Mouse (Mus musculus) midbrain, embryonic 11.5 days (tissue): Measurements from ENCODE around the gene Tanc1. TPM values are rescaled to one million over a fixed set of nuclear protein-coding genes. Genes with fewer than 3 reads are reported as not detected.

Source experiments
- ATAC-seq: fragments of 200-750 bp; cut with Nextera tagmentation; 2 replicates; pipeline ENCODE4 v1.8.0; 2017; ENCODE audit warnings: moderate TSS enrichment, moderate library complexity; ENCODE audit not compliant: low FRiP score
- DNase-seq: peaks from one replicate; pipeline ENCODE4 v3.0.0; 2015; ENCODE audit warnings: low spot score; ENCODE audit errors: missing footprints
- H3K27ac ChIP-seq: fragments of 300-500 bp; sonication (generic); 2 replicates; pipeline ENCODE4 v1.5.1; 2014; ENCODE audit warnings: low read depth, low read length
- H3K27me3 ChIP-seq: fragments of 300-500 bp; sonication (generic); 2 replicates; pipeline ENCODE4 v1.6.1; 2014; ENCODE audit warnings: mild to moderate bottlenecking, low read length, moderate library complexity, mixed read lengths; ENCODE audit not compliant: control insufficient read depth, insufficient read depth
- H3K36me3 ChIP-seq: fragments of 300-500 bp; sonication (generic); 2 replicates; pipeline ENCODE4 v1.6.1; 2014; ENCODE audit warnings: mild to moderate bottlenecking, low read length, moderate library complexity, mixed read lengths; ENCODE audit not compliant: control insufficient read depth, insufficient read depth
- H3K4me1 ChIP-seq: fragments of 300-500 bp; sonication (generic); 2 replicates; pipeline ENCODE4 v1.6.1; 2014; ENCODE audit warnings: low read length; ENCODE audit not compliant: control insufficient read depth, insufficient read depth
- H3K4me2 ChIP-seq: fragments of 300-500 bp; sonication (generic); 2 replicates; pipeline ENCODE4 v1.6.1; 2014; ENCODE audit warnings: mild to moderate bottlenecking, moderate library complexity
- H3K4me3 ChIP-seq: fragments of 300-500 bp; sonication (generic); 2 replicates; pipeline ENCODE4 v1.5.1; 2014; ENCODE audit warnings: low read depth, low read length
- H3K9ac ChIP-seq: fragments of 300-500 bp; sonication (generic); 2 replicates; pipeline ENCODE4 v1.6.1; 2014; ENCODE audit warnings: low read length
- H3K9me3 ChIP-seq: fragments of 300-500 bp; sonication (generic); 2 replicates; pipeline ENCODE4 v1.6.1; 2016; ENCODE audit warnings: low read length; ENCODE audit not compliant: control insufficient read depth
- WGBS: fragments of 180-500 bp; shearing (Covaris S2); extraction: QIAGEN DNeasy Blood & Tissue Kit; methylation state at CpG from one replicate; pipeline ENCODE4 v1.1.7; 2014; 5-methylcytosine and 5-hydroxymethylcytosine counted together
- polyA plus RNA-seq: library from polyadenylated mRNA; unstranded; fragments of >200 nt; fragmentation: Nextera tagmentation; extraction: Ambion mirVana; gene quantifications from 2 replicates; pipeline ENCODE4 v1.2.1, GENCODE M21; 2014

Gene Tanc1
- polyA plus RNA-seq, 1 experiment from 2014 or later = 6.7 TPM

DNA sequence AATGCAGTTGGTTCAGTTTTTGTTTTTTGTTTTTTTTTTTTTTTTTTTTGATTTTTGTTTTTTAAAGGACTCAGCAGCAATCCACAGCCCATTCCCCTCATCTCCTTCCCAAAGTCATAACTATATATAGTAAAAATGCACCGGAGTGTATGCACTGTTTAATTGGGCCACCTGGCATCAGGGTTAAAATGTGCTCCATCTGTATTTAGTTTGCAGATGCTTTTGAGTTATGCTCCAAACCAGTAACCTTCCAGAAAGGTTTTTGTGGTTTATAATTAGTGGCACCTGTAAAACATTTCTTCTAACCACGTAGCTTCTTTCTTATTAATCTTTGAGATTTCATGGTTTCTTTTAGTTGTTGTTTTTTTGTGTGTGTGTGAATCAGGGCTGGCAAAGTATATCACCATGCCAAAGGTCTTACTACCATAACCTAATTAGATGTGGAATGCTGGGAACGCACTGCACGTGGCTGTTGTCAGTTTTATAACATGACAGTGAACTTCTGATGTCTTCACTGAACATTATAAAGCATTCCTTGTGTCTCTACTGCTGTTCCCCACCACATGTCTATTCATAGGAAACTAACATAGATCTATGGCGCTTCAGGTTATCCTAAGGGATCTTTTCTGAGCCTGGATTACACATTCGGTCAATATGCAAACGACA, 86.9 kb downstream of the Tanc1 start:
- Histone ChIP-seq H3K4me3 (no peak overlapping the region), H3K4me2 (peak overlapping the region; percentile 42; the same call in 1 of the 2 replicates), H3K27me3 (no peaks in the 10 kb centered on the region), H3K27ac (no peak overlapping the region), H3K36me3 (no peaks in the 10 kb centered on the region), H3K4me1 (peaks cover 12% of the 10 kb centered on the region), H3K9me3 (no peaks in the 10 kb centered on the region), H3K9ac (no peak overlapping the region)
- ATAC-seq (no peak), DNase-seq (no peak)
- WGBS = 30% methylated on average over 7 of the region's 7 CpGs

GRCm38 (mm10) chr2:59699893-59700292, 88.1 kb downstream of the Tanc1 start:
- H3K27ac ChIP-seq = no peak overlapping the region
- ATAC-seq (no peak), DNase-seq (no peak)
- no peaks in the 10 kb centered on the region for H3K27me3 ChIP-seq
- no peak overlapping the region for H3K4me3 ChIP-seq
- H3K9me3 ChIP-seq = no peaks in the 10 kb centered on the region
- H3K4me2 ChIP-seq = no peak overlapping the region
- H3K36me3 ChIP-seq = no peaks in the 10 kb centered on the region
- peaks cover 12% of the 10 kb centered on the region for H3K4me1 ChIP-seq
- WGBS = 78% methylated on average over 9 of the region's 9 CpGs
- H3K9ac ChIP-seq = no peak overlapping the region

DNA sequence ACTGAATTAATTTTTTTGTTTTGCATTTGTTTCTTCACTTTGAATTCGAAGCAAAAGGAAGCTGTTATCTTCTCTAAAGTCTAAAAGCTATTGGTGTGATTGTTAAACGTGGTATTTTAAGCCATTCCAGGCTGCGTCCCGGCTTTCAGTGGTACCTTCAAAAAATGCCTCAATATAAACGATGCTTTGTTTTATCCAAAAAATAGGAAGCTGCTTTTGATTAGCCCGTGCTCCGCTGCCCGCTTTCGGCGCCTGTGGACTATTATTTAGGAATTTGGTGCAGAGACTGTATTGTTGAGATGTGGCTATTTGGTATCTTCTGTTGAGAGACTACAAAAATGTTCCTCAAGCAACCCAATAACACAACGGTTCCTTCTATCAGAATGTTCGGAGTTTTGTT, 93.4 kb downstream of the Tanc1 start:
- 87% methylated on average over 12 of the region's 12 CpGs for WGBS
- no peaks in the 10 kb centered on the region for H3K4me1 ChIP-seq
- ATAC-seq = no peak
- H3K36me3 ChIP-seq = no peaks in the 10 kb centered on the region
- no peak overlapping the region for H3K9ac ChIP-seq
- H3K9me3 ChIP-seq = no peaks in the 10 kb centered on the region
- H3K4me2 ChIP-seq = no peak overlapping the region
- H3K27ac ChIP-seq = no peak overlapping the region
- DNase-seq = no peak
- H3K4me3 ChIP-seq = no peak overlapping the region
- no peaks in the 10 kb centered on the region for H3K27me3 ChIP-seq

- peak; percentile 31 for DNase-seq
- no peaks in the 10 kb centered on the region for H3K27me3 ChIP-seq
- H3K4me1 ChIP-seq = no peaks in the 10 kb centered on the region
- WGBS = 81% methylated on average over 12 of the region's 12 CpGs
- H3K4me2 ChIP-seq = no peak overlapping the region
- H3K4me3 ChIP-seq = no peak overlapping the region
- no peaks in the 10 kb centered on the region for H3K9me3 ChIP-seq
- H3K9ac ChIP-seq = no peak overlapping the region
- no peaks in the 10 kb centered on the region for H3K36me3 ChIP-seq
- no peak for ATAC-seq
- H3K27ac ChIP-seq = no peak overlapping the region
Measured at GRCm38 (mm10) chr2:59706806-59707205, 95.0 kb downstream of the Tanc1 start.

GRCm38 (mm10) chr2:59707922-59708706, 96.3 kb downstream of the Tanc1 start:
- Histone ChIP-seq H3K27me3 (no peaks in the 10 kb centered on the region), H3K4me1 (no peaks in the 10 kb centered on the region), H3K9me3 (no peaks in the 10 kb centered on the region), H3K9ac (no peak overlapping the region), H3K27ac (no peak overlapping the region), H3K36me3 (no peaks in the 10 kb centered on the region), H3K4me2 (no peak overlapping the region), H3K4me3 (no peak overlapping the region)
- WGBS = 80% methylated on average over 13 of the region's 13 CpGs
- DNase-seq (peak; percentile 73), ATAC-seq (no peak)

DNA sequence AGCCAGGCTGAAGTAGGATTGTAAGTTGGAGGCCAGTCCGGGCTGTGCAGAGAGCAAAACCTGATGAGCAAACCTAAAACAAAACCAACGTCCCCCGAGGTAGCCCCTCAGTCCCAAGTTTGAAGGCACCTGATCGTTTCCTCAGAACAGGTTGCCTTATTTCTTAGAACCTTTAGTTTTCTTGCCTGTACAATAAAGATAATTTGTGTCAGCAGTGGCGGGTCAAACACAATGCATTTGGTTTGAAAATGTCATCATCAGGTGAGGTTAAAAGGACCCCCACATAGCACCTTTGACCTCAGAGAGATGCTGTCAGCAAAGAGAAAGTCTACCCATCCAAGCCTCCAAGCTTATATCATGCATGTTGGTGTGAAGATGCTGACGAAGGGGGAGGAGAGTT, 98.9 kb downstream of the Tanc1 start:
- no peak for ATAC-seq
- DNase-seq = peak; percentile 61
- Histone ChIP-seq H3K36me3 (no peaks in the 10 kb centered on the region), H3K4me2 (no peak overlapping the region), H3K9me3 (no peaks in the 10 kb centered on the region), H3K4me3 (no peak overlapping the region), H3K4me1 (no peaks in the 10 kb centered on the region), H3K27me3 (no peaks in the 10 kb centered on the region), H3K9ac (no peak overlapping the region), H3K27ac (no peak overlapping the region)
- WGBS = 83% methylated on average over 6 of the region's 6 CpGs

DNA sequence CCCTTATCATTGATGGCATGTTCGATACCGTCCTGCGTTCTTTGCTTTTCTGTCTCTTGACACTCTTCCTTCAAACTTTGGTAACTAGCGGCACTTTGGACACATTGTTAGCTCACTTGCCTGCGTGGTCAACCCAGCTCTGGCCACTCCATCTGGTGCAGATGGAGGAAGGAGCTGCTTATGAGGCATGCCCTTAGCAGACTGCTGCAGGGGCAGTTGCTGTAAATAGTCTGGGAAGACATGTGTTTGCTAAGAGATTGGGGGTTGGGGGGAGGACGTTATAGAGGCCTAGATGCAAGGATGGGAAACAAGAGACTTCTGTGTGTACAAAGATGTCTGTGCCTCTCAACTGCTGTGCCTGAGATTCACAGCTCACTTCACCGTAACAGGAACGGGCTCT, 100.2 kb downstream of the Tanc1 start:
- ATAC-seq (no peak), DNase-seq (peak; percentile 49)
- Histone ChIP-seq H3K4me2 (no peak overlapping the region), H3K4me3 (no peak overlapping the region), H3K36me3 (no peaks in the 10 kb centered on the region), H3K9ac (no peak overlapping the region), H3K27ac (no peak overlapping the region), H3K4me1 (no peaks in the 10 kb centered on the region), H3K27me3 (no peaks in the 10 kb centered on the region), H3K9me3 (no peaks in the 10 kb centered on the region)
- 87% methylated on average over 8 of the region's 8 CpGs for WGBS

DNA sequence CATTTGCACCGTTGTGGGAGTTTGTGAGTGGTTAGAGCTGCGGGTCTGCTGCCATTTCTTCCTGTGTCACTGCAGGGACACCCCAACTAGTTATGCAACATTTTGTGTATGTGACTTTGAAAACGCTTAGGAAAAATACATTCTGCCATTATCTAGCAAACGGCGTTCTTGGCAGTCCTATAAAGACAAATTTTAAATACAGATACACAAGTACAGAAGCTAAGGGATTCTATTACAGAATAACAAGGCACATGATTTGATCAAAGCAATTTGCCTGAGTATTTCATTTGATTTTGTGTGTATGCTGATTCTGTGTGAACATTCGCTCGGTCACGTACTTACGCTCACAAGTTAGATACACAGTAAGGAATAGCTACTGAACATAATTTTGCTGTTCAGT, 100.6 kb downstream of the Tanc1 start:
- DNase-seq = peak; percentile 53
- WGBS = 91% methylated on average over 9 of the region's 9 CpGs

More for the DNA sequence above, 100.6 kb downstream of the Tanc1 start:
- ATAC-seq = no peak
- Histone ChIP-seq H3K4me2 (no peak overlapping the region), H3K9me3 (no peaks in the 10 kb centered on the region), H3K36me3 (no peaks in the 10 kb centered on the region), H3K27me3 (no peaks in the 10 kb centered on the region), H3K27ac (no peak overlapping the region), H3K4me1 (no peaks in the 10 kb centered on the region; the same call in 1 of the 2 replicates), H3K9ac (no peak overlapping the region), H3K4me3 (no peak overlapping the region)
